Mouse (Mus musculus) testis, adult 2 months (tissue): ENCODE measurements around the gene Tpx2. TPM values are rescaled to one million over a fixed set of nuclear protein-coding genes. Genes with fewer than 3 reads are reported as not detected.

Experiments
- H3K27ac ChIP-seq: fragments of 200-500 bp; 2 replicates; pipeline ENCODE4 v1.5.1; 2012; ENCODE audit warnings: low read depth, low read length; ENCODE audit not compliant: control insufficient read depth, insufficient read depth
- H3K27me3 ChIP-seq: fragments of 200-500 bp; 2 replicates; pipeline ENCODE4 v1.6.1; 2012; ENCODE audit warnings: mild to moderate bottlenecking, low read length, moderate library complexity; ENCODE audit not compliant: control insufficient read depth, insufficient read depth
- H3K36me3 ChIP-seq: fragments of 200-500 bp; 2 replicates; pipeline ENCODE4 v1.6.1; 2012; ENCODE audit warnings: mild to moderate bottlenecking, low read length; ENCODE audit not compliant: control insufficient read depth, insufficient read depth
- H3K4me1 ChIP-seq: fragments of 200-500 bp; 2 replicates; pipeline ENCODE4 v1.6.1; 2012; ENCODE audit warnings: low read length; ENCODE audit not compliant: control insufficient read depth, insufficient read depth
- H3K4me3 ChIP-seq: fragments of 200-500 bp; 2 replicates; pipeline ENCODE4 v1.5.1; 2012; ENCODE audit warnings: low read depth, mild to moderate bottlenecking, low read length, moderate library complexity, mixed read lengths; ENCODE audit not compliant: control insufficient read depth
- CTCF ChIP-seq: fragments of 200-500 bp; IDR thresholded peaks from 2 replicates; pipeline ENCODE4 v1.5.1; 2012; ENCODE audit warnings: low read depth, mild to moderate bottlenecking, inconsistent platforms, low read length, moderate library complexity; ENCODE audit not compliant: control insufficient read depth, insufficient read depth, insufficient replicate concordance
- POLR2A ChIP-seq: fragments of 200-500 bp; IDR thresholded peaks from 2 replicates; pipeline ENCODE4 v1.6.1; 2012; ENCODE audit warnings: low read depth, mild to moderate bottlenecking, inconsistent platforms, low read length, moderate library complexity; ENCODE audit not compliant: control insufficient read depth
- polyA plus RNA-seq: library from polyadenylated mRNA; depleted of rRNA; stranded (reverse); fragments of >200 nt; gene quantifications from 2 replicates; pipeline ENCODE4 v1.2.3, GENCODE M21; 2012; rRNA removed

Tpx2 gene
- polyA plus RNA-seq, result 8.2 and 9.0 TPM in 2 replicates

GRCm38 (mm10) chr2:152847815-152848302 is at the start of gene Tpx2:
Gene Tpx2, plus strand, starts transcription at chr2:152847964.
- TF ChIP-seq CTCF (no peak), POLR2A (peak; percentile 81)

GRCm38 (mm10) chr2:152799954-152800761 is 47.6 kb upstream of the Tpx2 start:
- H3K4me1 ChIP-seq, result no peaks in the 10 kb centered on the region
- no peaks in the 10 kb centered on the region for H3K27me3 ChIP-seq
- H3K4me3 ChIP-seq, result no peak overlapping the region
- TF ChIP-seq POLR2A (no peak), CTCF (no peak)
- H3K36me3 ChIP-seq, result no peaks in the 10 kb centered on the region
- H3K27ac ChIP-seq, result no peak overlapping the region

More at GRCm38 (mm10) chr2:152847815-152848302, at the start of gene Tpx2:
- H3K4me1 ChIP-seq, result no peaks in the 10 kb centered on the region
- H3K36me3 ChIP-seq, result no peaks in the 10 kb centered on the region
- H3K27me3 ChIP-seq, result no peaks in the 10 kb centered on the region
- peak within 1 kb of the TSS; percentile 95 for H3K27ac ChIP-seq
- H3K4me3 ChIP-seq, result peak within 1 kb of the TSS; percentile 95

- TF ChIP-seq CTCF, result no peak
- TF ChIP-seq POLR2A, result no peak
- no peaks in the 10 kb centered on the region for H3K27me3 ChIP-seq
- no peaks in the 10 kb centered on the region for H3K4me1 ChIP-seq
- H3K36me3 ChIP-seq, result no peaks in the 10 kb centered on the region
- no peak overlapping the region for H3K4me3 ChIP-seq
- no peak overlapping the region for H3K27ac ChIP-seq
Observed at GRCm38 (mm10) chr2:152800762-152801113, 47.0 kb upstream of the Tpx2 start.

- H3K4me1 ChIP-seq, result peaks cover 3% of the 10 kb centered on the region; the same call in 1 of the 2 replicates
- no peaks in the 10 kb centered on the region for H3K27me3 ChIP-seq
- no peaks in the 10 kb centered on the region; the same call in 1 of the 2 replicates for H3K36me3 ChIP-seq
- H3K4me3 ChIP-seq, result no peak overlapping the region
- TF ChIP-seq POLR2A, result no peak
- no peak for TF ChIP-seq CTCF
- no peak overlapping the region for H3K27ac ChIP-seq
Observed at GRCm38 (mm10) chr2:152802303-152802702, 45.5 kb upstream of the Tpx2 start.

GRCm38 (mm10) chr2:152803081-152803480 is 44.7 kb upstream of the Tpx2 start:
- Histone ChIP-seq H3K27me3 (no peaks in the 10 kb centered on the region), H3K4me3 (no peak overlapping the region), H3K36me3 (no peaks in the 10 kb centered on the region; the same call in 1 of the 2 replicates), H3K27ac (no peak overlapping the region), H3K4me1 (peaks cover 3% of the 10 kb centered on the region; the same call in 1 of the 2 replicates)
- no peak for TF ChIP-seq POLR2A
- TF ChIP-seq CTCF, result no peak

GRCm38 (mm10) chr2:152804408-152805110 is 43.2 kb upstream of the Tpx2 start:
- H3K36me3 ChIP-seq, result no peaks in the 10 kb centered on the region; the same call in 1 of the 2 replicates
- TF ChIP-seq CTCF (no peak), POLR2A (no peak)
- no peak overlapping the region for H3K4me3 ChIP-seq
- H3K27me3 ChIP-seq, result no peaks in the 10 kb centered on the region
- peaks cover 3% of the 10 kb centered on the region; the same call in 1 of the 2 replicates for H3K4me1 ChIP-seq
- H3K27ac ChIP-seq, result no peak overlapping the region

- Histone ChIP-seq H3K4me3 (no peak overlapping the region), H3K36me3 (no peaks in the 10 kb centered on the region; the same call in 1 of the 2 replicates), H3K27me3 (no peaks in the 10 kb centered on the region), H3K27ac (no peak overlapping the region), H3K4me1 (peaks cover 3% of the 10 kb centered on the region; the same call in 1 of the 2 replicates)
- TF ChIP-seq POLR2A, result no peak
- no peak for TF ChIP-seq CTCF
Observed at GRCm38 (mm10) chr2:152805111-152805490, 42.7 kb upstream of the Tpx2 start.
